Mouse (Mus musculus): ENCODE measurements around the gene Rasgef1b. TPM values are rescaled to one million over a fixed set of nuclear protein-coding genes. Genes with fewer than 3 reads are reported as not detected.

Gene Rasgef1b
- total and polyA plus RNA-seq, 3 experiments: 0.17 to 0.26 (median 0.21) TPM

- in situ Hi-C loops (cut with MboI; ENCODE audit: low pct_ligation_motif_present, low pct_unique_long_range_greater_than_20kb, low sequenced_read_pairs): no loop called here
- H3K27me3 ChIP-seq (replicated peaks): no peaks in the 10 kb centered on the region
- no peak overlapping the region for H3K27ac ChIP-seq (ENCODE audit: insufficient read depth, low read depth)
- no peak overlapping the region for H3K9ac ChIP-seq (ENCODE audit: insufficient read depth, low read depth)
- H3K4me3 ChIP-seq (replicated peaks in 1 of 3; ENCODE audit: low read depth in 2 of 3, low read length in 2 of 3, poor library complexity in 1 of 3): no peak overlapping the region
- H3K36me3 ChIP-seq (replicated peaks in 1 of 2; ENCODE audit: control insufficient read depth in 1 of 2, insufficient read depth in 1 of 2, low read length in 1 of 2): no peaks in the 10 kb centered on the region
- H3K4me2 ChIP-seq (ENCODE audit: insufficient read depth, low read depth, poor library complexity, severe bottlenecking): no peak overlapping the region
- no peak for DNase-seq (ENCODE audit: extremely low read depth)
- H3K4me1 ChIP-seq (ENCODE audit: control insufficient read depth in 1 of 2, insufficient read depth in 2 of 2): peaks cover 0 to 3% of the 10 kb centered on the region in 2 experiments; a peak in 1 of 4 replicates
- H3K9me3 ChIP-seq (replicated peaks; ENCODE audit: low read length): peaks cover 2% of the 10 kb centered on the region
- no peaks in the 10 kb centered on the region for H3K79me2 ChIP-seq (replicated peaks; ENCODE audit: control insufficient read depth, extremely low read depth, insufficient read depth, poor library complexity, severe bottlenecking)
- TF ChIP-seq MAX (IDR thresholded peaks at IDR 0.05; ENCODE audit: low read length) (no peak), SMC3 (IDR thresholded peaks at IDR 0.05; ENCODE audit: low read depth, low read length) (no peak), NELFE (IDR thresholded peaks at IDR 0.05; ENCODE audit: low read depth, low read length) (no peak), ETS1 (conservative IDR thresholded peaks at IDR 0.05; ENCODE audit: low read depth, low read length) (no peak), USF2 (conservative IDR thresholded peaks at IDR 0.05; ENCODE audit: low read depth, low read length) (no peak), MAZ (IDR thresholded peaks at IDR 0.05; ENCODE audit: low read depth, low read length) (no peak), EP300 (IDR thresholded peaks at IDR 0.05; ENCODE audit: low read length) (no peak), POLR2A (IDR thresholded peaks at IDR 0.05; ENCODE audit: low read depth, low read length) (no peak), BHLHE40 (IDR thresholded peaks at IDR 0.05; ENCODE audit: low read depth, low read length) (no peak), ZKSCAN1 (IDR thresholded peaks at IDR 0.05; ENCODE audit: borderline replicate concordance, low read depth, low read length) (no peak), ZMIZ1 (IDR thresholded peaks at IDR 0.05; ENCODE audit: low read depth, low read length) (no peak), E2F4 (IDR thresholded peaks at IDR 0.05; ENCODE audit: insufficient replicate concordance, low read depth, low read length) (no peak), JUN (IDR thresholded peaks at IDR 0.05; ENCODE audit: insufficient read depth, low read depth, low read length) (no peak), MAFK (IDR thresholded peaks at IDR 0.05; ENCODE audit: insufficient replicate concordance, low read length) (no peak), ZC3H11A (IDR thresholded peaks at IDR 0.05; ENCODE audit: low read depth, low read length) (no peak), MYC (IDR thresholded peaks at IDR 0.05; ENCODE audit: low read depth, low read length) (no peak), TBP (conservative IDR thresholded peaks at IDR 0.05; ENCODE audit: low read depth, low read length) (no peak), TCF12 (IDR thresholded peaks at IDR 0.05; ENCODE audit: low read depth, low read length) (no peak), POLR2AphosphoS2 (IDR thresholded peaks at IDR 0.05; ENCODE audit: low read depth, low read length) (no peak), NRF1 (IDR thresholded peaks at IDR 0.05; ENCODE audit: low read depth, low read length) (no peak)
- dilution Hi-C loops (cut with MboI; ENCODE audit: extremely low pct_ligation_motif_present, extremely low pct_unique_long_range_greater_than_20kb, low sequenced_read_pairs): no loop called here
Measured at GRCm38 (mm10) chr5:99728027-99728451, 826 bp downstream of the Rasgef1b start.

- H3K9ac ChIP-seq (ENCODE audit: insufficient read depth, low read depth): no peak overlapping the region
- dilution Hi-C loops (cut with MboI; ENCODE audit: extremely low pct_ligation_motif_present, extremely low pct_unique_long_range_greater_than_20kb, low sequenced_read_pairs): no loop called here
- in situ Hi-C loops (cut with MboI; ENCODE audit: low pct_ligation_motif_present, low pct_unique_long_range_greater_than_20kb, low sequenced_read_pairs): no loop called here
Measured at GRCm38 (mm10) chr5:99723941-99724340, 4.9 kb downstream of the Rasgef1b start.

More at GRCm38 (mm10) chr5:99723941-99724340, 4.9 kb downstream of the Rasgef1b start:
- no peak overlapping the region for H3K4me3 ChIP-seq (replicated peaks in 1 of 3; ENCODE audit: low read depth in 2 of 3, low read length in 2 of 3, poor library complexity in 1 of 3)
- DNase-seq (ENCODE audit: extremely low read depth): no peak
- H3K36me3 ChIP-seq (replicated peaks in 1 of 2; ENCODE audit: control insufficient read depth in 1 of 2, insufficient read depth in 1 of 2, low read length in 1 of 2): no peaks in the 10 kb centered on the region
- no peaks in the 10 kb centered on the region for H3K79me2 ChIP-seq (replicated peaks; ENCODE audit: control insufficient read depth, extremely low read depth, insufficient read depth, poor library complexity, severe bottlenecking)
- no peaks in the 10 kb centered on the region for H3K27me3 ChIP-seq (replicated peaks)
- TF ChIP-seq MAX (IDR thresholded peaks at IDR 0.05; ENCODE audit: low read length) (no peak), MXI1 (IDR thresholded peaks at IDR 0.05; ENCODE audit: low read depth, low read length) (no peak), IRF4 (IDR thresholded peaks at IDR 0.05; ENCODE audit: low read depth, low read length) (no peak), KAT2A (IDR thresholded peaks at IDR 0.05; ENCODE audit: insufficient replicate concordance, low read length) (no peak), CHD2 (IDR thresholded peaks at IDR 0.05; ENCODE audit: low read length) (no peak), USF2 (conservative IDR thresholded peaks at IDR 0.05; ENCODE audit: low read depth, low read length) (no peak), NELFE (IDR thresholded peaks at IDR 0.05; ENCODE audit: low read depth, low read length) (no peak), ZNF384 (IDR thresholded peaks at IDR 0.05; ENCODE audit: low read depth, low read length) (no peak), E2F4 (IDR thresholded peaks at IDR 0.05; ENCODE audit: insufficient replicate concordance, low read depth, low read length) (no peak), HCFC1 (IDR thresholded peaks at IDR 0.05; ENCODE audit: low read depth, low read length) (no peak), ETS1 (conservative IDR thresholded peaks at IDR 0.05; ENCODE audit: low read depth, low read length) (no peak), NRF1 (IDR thresholded peaks at IDR 0.05; ENCODE audit: low read depth, low read length) (no peak), GABPA (IDR thresholded peaks at IDR 0.05; ENCODE audit: insufficient replicate concordance, low read depth, low read length) (no peak), MEF2A (IDR thresholded peaks at IDR 0.05; ENCODE audit: borderline replicate concordance, low read depth, low read length) (no peak), POLR2A (IDR thresholded peaks at IDR 0.05; ENCODE audit: low read depth, low read length) (no peak), ZC3H11A (IDR thresholded peaks at IDR 0.05; ENCODE audit: low read depth, low read length) (no peak), CHD1 (IDR thresholded peaks at IDR 0.05; ENCODE audit: low read depth, low read length) (no peak), USF1 (IDR thresholded peaks at IDR 0.05; ENCODE audit: low read depth, low read length) (no peak)
- H3K27ac ChIP-seq (ENCODE audit: insufficient read depth, low read depth): no peak overlapping the region
- H3K4me1 ChIP-seq (ENCODE audit: control insufficient read depth in 1 of 2, insufficient read depth in 2 of 2): no peaks in the 10 kb centered on the region
- H3K9me3 ChIP-seq (replicated peaks; ENCODE audit: low read length): peaks cover 2% of the 10 kb centered on the region
- H3K4me2 ChIP-seq (ENCODE audit: insufficient read depth, low read depth, poor library complexity, severe bottlenecking): no peak overlapping the region
